Mouse (Mus musculus) limb, embryonic 10.5 days (tissue): ENCODE data around the gene Gjb1. TPM values are rescaled to one million over a fixed set of nuclear protein-coding genes. Genes with fewer than 3 reads are reported as not detected.
"Not testable (repeated sequence)": the region's sequence is repeated elsewhere in the genome, so short reads cannot be mapped to it uniquely, and the experiment has no call there.

Experiments used
- DNase-seq: peaks from one replicate; pipeline ENCODE4 v3.0.0-alpha.2; 2017; ENCODE audit warnings: low spot score
- H3K27ac ChIP-seq: fragments of 300-500 bp; sonication (generic); 2 replicates; pipeline ENCODE4 v1.5.1; 2016; ENCODE audit warnings: mild to moderate bottlenecking
- H3K27me3 ChIP-seq: fragments of 300-500 bp; sonication (generic); 2 replicates; pipeline ENCODE4 v1.6.1; 2016; ENCODE audit warnings: low read depth, mild to moderate bottlenecking; ENCODE audit not compliant: poor library complexity, severe bottlenecking
- H3K36me3 ChIP-seq: fragments of 300-500 bp; sonication (generic); 2 replicates; pipeline ENCODE4 v1.6.1; 2016; ENCODE audit warnings: mild to moderate bottlenecking, moderate library complexity
- H3K4me1 ChIP-seq: fragments of 300-500 bp; sonication (generic); 2 replicates; pipeline ENCODE4 v1.6.1; 2016
- H3K4me3 ChIP-seq: fragments of 300-500 bp; sonication (generic); 2 replicates; pipeline ENCODE4 v1.5.1; 2016; ENCODE audit warnings: mild to moderate bottlenecking, moderate library complexity
- H3K9me3 ChIP-seq: fragments of 300-500 bp; sonication (generic); replicated peaks from 2 replicates; pipeline ENCODE4 v1.6.1; 2016; ENCODE audit warnings: mild to moderate bottlenecking
- WGBS: fragments of 180-500 bp; shearing (Covaris S2); methylation state at CpG from one replicate; pipeline ENCODE4 v1.1.7; 2016; 5-methylcytosine and 5-hydroxymethylcytosine counted together
- polyA plus RNA-seq: library from polyadenylated mRNA; unstranded; fragments of >200 nt; fragmentation: Nextera tagmentation; extraction: Ambion mirVana; gene quantifications from 2 replicates; pipeline ENCODE4 v1.2.1, GENCODE M21; 2016

The Gjb1 gene
- not detected in 2 replicates for polyA plus RNA-seq

GRCm38 (mm10) chrX:101376190-101376968 is at the start of gene Gjb1:
Gene Gjb1 (plus strand): TSS chrX:101376378.
- Histone ChIP-seq H3K4me3 (no peak within 1 kb of the TSS), H3K9me3 (no peaks in the 10 kb centered on the region), H3K27ac (no peak within 1 kb of the TSS), H3K27me3 (peaks cover 93% of the 10 kb centered on the region), H3K4me1 (no peaks in the 10 kb centered on the region), H3K36me3 (no peaks in the 10 kb centered on the region)
- DNase-seq: no peak
- 79% methylated on average over 7 of the region's 7 CpGs for WGBS

- no peaks in the 10 kb centered on the region for H3K36me3 ChIP-seq
- H3K9me3 ChIP-seq: no peaks in the 10 kb centered on the region
- H3K4me1 ChIP-seq: peaks cover 5% of the 10 kb centered on the region
- no peak overlapping the region for H3K4me3 ChIP-seq
- WGBS: 26% methylated on average over 10 of the region's 10 CpGs
- DNase-seq: peak; percentile 66
- H3K27ac ChIP-seq: peak overlapping the region; percentile 75
- H3K27me3 ChIP-seq: peaks cover 81% of the 10 kb centered on the region
These were observed 46.7 kb upstream of the Gjb1 start for GRCm38 (mm10) chrX:101329372-101330028.

DNA sequence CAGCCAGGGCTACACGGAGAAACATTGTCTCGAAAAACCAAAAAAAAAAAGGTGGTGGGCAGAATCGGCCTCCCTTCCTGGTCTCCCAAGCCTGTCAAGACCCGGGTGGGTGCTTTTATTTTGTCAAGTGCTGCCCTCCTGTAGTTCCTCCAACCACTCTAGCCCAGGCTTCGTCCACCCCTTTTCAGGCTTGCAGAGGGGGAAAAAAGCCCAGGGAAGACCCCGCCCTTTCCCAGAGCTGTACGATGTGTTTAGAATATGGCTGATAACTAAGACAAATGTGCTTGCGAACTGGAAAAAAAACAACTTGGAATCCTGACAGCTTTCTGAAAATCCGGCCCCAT is 44.2 kb upstream of the Gjb1 start:
- Histone ChIP-seq H3K9me3 (no peaks in the 10 kb centered on the region), H3K27me3 (peaks cover 68% of the 10 kb centered on the region), H3K27ac (peak overlapping the region; percentile 88), H3K4me3 (peak overlapping the region; percentile 48), H3K36me3 (no peaks in the 10 kb centered on the region), H3K4me1 (peaks cover 5% of the 10 kb centered on the region)
- WGBS: 41% methylated on average over 9 of the region's 9 CpGs
- DNase-seq: no peak

DNA sequence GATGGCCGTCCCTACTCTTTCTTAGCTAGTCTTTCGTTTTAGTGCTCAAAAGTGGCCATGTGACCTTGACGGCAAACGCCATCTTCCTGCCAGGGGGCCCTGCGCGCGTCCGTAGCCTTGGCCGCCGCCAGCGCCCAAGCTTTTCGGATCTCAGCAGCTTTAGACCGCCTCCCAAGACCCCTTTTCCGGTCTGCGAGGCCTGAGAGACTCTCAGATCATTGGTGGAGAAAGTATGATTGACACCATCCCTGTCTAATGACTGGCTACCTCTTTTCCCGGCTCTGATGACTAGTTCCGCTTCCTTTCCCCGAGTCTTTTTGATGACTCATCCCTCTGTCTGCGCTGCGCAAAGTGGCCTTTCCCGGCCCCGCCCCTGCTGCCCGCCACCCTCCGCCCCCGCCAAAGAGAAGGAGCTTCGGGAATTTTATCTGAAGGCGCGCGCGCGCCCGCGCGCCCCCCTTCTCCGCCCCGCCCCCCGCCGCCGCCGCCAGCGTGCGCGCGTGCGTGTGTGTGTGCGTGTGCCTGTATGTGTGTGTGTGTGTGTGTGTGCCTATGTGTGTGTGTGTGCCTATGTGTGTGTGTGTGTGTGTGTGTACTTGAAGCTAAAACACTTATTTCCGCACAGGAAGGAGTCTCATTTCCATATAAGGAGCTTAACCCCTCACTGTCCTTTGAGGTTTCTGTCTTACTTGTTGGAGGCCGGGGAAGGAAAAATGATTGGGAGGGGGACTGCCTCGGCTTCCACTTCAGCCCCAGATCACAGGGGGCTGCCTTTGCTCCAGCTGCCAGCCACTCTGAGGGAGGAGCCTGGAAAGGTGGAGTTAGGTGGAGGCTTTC is 43.6 kb upstream of the Gjb1 start:
- peak; percentile 81 for DNase-seq
- Histone ChIP-seq H3K4me1 (peaks cover 5% of the 10 kb centered on the region), H3K27me3 (peaks cover 65% of the 10 kb centered on the region), H3K27ac (peak overlapping the region; percentile 88), H3K9me3 (no peaks in the 10 kb centered on the region), H3K36me3 (no peaks in the 10 kb centered on the region), H3K4me3 (peak overlapping the region; percentile 48)
- 12% methylated on average over 44 of the region's 49 CpGs for WGBS

- Histone ChIP-seq H3K27ac (no peak overlapping the region), H3K27me3 (peaks cover 67% of the 10 kb centered on the region), H3K4me3 (no peak overlapping the region), H3K4me1 (peaks cover 5% of the 10 kb centered on the region), H3K9me3 (no peaks in the 10 kb centered on the region), H3K36me3 (no peaks in the 10 kb centered on the region)
- peak; percentile 35 for DNase-seq
- 88% methylated on average over 5 of the region's 5 CpGs for WGBS
These were observed 41.6 kb upstream of the Gjb1 start for GRCm38 (mm10) chrX:101334606-101335005.

DNA sequence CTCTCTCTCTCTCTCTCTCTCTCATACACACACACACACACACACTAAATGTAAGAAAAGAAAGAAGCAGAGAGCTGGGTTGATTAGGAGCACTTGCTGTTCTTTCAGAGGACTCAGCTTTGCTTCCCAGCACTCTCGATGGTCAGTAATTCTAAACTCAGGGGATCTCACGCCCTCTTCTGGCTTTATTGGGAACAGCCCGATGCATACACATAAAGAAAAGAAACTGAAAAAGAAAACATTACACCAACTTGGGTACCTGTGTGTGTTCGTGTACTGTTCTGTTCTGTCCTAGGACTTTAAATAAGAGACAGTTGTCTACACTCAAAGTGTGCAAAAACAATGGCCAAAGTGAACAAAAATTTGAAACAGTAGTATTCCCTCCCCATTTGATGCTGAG is 37.5 kb upstream of the Gjb1 start:
- no peaks in the 10 kb centered on the region for H3K9me3 ChIP-seq
- no peaks in the 10 kb centered on the region for H3K36me3 ChIP-seq
- no peaks in the 10 kb centered on the region for H3K4me1 ChIP-seq
- H3K27ac ChIP-seq: no peak overlapping the region
- no peak overlapping the region for H3K4me3 ChIP-seq
- no peak for DNase-seq
- peaks cover 61% of the 10 kb centered on the region for H3K27me3 ChIP-seq
- WGBS: 52% methylated on average over 4 of the region's 4 CpGs

- 30% methylated on average over 2 of the region's 2 CpGs for WGBS
- not testable (repeated sequence) for H3K9me3 ChIP-seq, H3K4me3 ChIP-seq, DNase-seq, H3K36me3 ChIP-seq, H3K27ac ChIP-seq, H3K4me1 ChIP-seq
- peaks cover 80% of the 10 kb centered on the region for H3K27me3 ChIP-seq
These were observed 33.3 kb upstream of the Gjb1 start for GRCm38 (mm10) chrX:101342837-101343236.

- no peaks in the 10 kb centered on the region for H3K36me3 ChIP-seq
- no peaks in the 10 kb centered on the region for H3K9me3 ChIP-seq
- DNase-seq: no peak
- 96% methylated on average over 2 of the region's 2 CpGs for WGBS
- no peaks in the 10 kb centered on the region for H3K4me1 ChIP-seq
- H3K4me3 ChIP-seq: no peak overlapping the region
- no peak overlapping the region for H3K27ac ChIP-seq
- peaks cover 69% of the 10 kb centered on the region for H3K27me3 ChIP-seq
These were observed 30.7 kb upstream of the Gjb1 start for GRCm38 (mm10) chrX:101345456-101345855.

DNA sequence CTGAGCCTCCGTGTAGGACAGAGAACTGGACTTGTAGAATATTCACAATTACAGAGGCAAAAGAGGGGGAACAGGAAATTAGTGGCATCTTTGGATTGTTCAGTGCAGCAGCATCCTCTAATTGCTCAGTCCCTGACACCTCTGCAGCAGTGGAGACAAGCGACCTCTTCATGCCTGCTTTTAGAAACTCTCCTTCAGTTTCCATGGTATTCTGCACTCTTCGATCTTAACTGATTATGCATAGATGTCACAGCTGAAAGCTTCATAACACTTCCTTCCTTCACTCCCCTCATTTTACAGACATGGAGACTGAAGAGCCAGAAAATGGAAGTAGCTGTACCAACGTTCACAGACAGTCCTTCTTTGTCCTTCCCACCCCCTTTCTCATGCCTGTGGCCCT is 29.7 kb upstream of the Gjb1 start:
- H3K9me3 ChIP-seq: no peaks in the 10 kb centered on the region
- H3K4me1 ChIP-seq: no peaks in the 10 kb centered on the region
- H3K36me3 ChIP-seq: no peaks in the 10 kb centered on the region
- WGBS: 76% methylated on average over 4 of the region's 4 CpGs
- H3K27ac ChIP-seq: no peak overlapping the region
- peaks cover 66% of the 10 kb centered on the region for H3K27me3 ChIP-seq
- H3K4me3 ChIP-seq: no peak overlapping the region
- no peak for DNase-seq

GRCm38 (mm10) chrX:101351188-101351587 is 25.0 kb upstream of the Gjb1 start:
- peaks cover 38% of the 10 kb centered on the region for H3K27me3 ChIP-seq
- no peak for DNase-seq
- WGBS: 75% methylated on average over 4 of the region's 4 CpGs
- no peaks in the 10 kb centered on the region for H3K36me3 ChIP-seq
- H3K27ac ChIP-seq: no peak overlapping the region
- no peaks in the 10 kb centered on the region for H3K4me1 ChIP-seq
- no peaks in the 10 kb centered on the region for H3K9me3 ChIP-seq
- no peak overlapping the region for H3K4me3 ChIP-seq

- DNase-seq, H3K36me3 ChIP-seq, H3K4me1 ChIP-seq, H3K4me3 ChIP-seq, H3K27ac ChIP-seq, H3K9me3 ChIP-seq: not testable (repeated sequence)
- peaks cover 23% of the 10 kb centered on the region; the same call in 1 of the 2 replicates for H3K27me3 ChIP-seq
- 75% methylated on average over 4 of the region's 4 CpGs for WGBS
These were observed 17.3 kb upstream of the Gjb1 start for GRCm38 (mm10) chrX:101358902-101359301.

DNA sequence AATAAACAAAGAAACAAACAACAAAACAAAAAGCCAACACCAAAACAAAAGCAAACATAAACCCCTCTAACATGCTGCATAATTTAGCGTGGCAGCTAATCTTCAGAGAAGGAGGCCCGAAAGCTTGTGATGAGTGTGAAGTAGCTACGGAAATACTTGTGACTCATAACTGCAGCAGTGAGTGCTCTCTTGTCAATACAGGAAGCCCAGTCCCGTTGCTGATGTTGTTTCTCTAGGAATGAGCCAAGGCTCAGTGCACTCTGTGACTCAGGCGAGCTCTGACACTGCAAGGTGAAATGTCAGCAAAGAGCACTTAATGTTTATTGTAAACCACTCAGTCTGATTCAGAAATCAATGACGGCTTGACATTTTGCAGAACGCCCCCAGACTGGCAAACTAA is 7.2 kb upstream of the Gjb1 start:
- no peak overlapping the region for H3K4me3 ChIP-seq
- no peak overlapping the region for H3K27ac ChIP-seq
- H3K27me3 ChIP-seq: peaks cover 60% of the 10 kb centered on the region
- H3K4me1 ChIP-seq: no peaks in the 10 kb centered on the region
- no peaks in the 10 kb centered on the region for H3K36me3 ChIP-seq
- no peak for DNase-seq
- H3K9me3 ChIP-seq: no peaks in the 10 kb centered on the region
- 69% methylated on average over 7 of the region's 7 CpGs for WGBS

- Histone ChIP-seq H3K4me3 (no peak overlapping the region), H3K36me3 (no peaks in the 10 kb centered on the region), H3K4me1 (no peaks in the 10 kb centered on the region), H3K27me3 (peaks cover 64% of the 10 kb centered on the region), H3K9me3 (no peaks in the 10 kb centered on the region), H3K27ac (no peak overlapping the region)
- 83% methylated on average over 3 of the region's 3 CpGs for WGBS
- DNase-seq: no peak
These were observed 5.6 kb upstream of the Gjb1 start for GRCm38 (mm10) chrX:101370573-101370972.
